Mouse (Mus musculus) forebrain, embryonic 11.5 days (tissue): Measurements from ENCODE around the gene Paics. TPM values are rescaled to one million over a fixed set of nuclear protein-coding genes. Genes with fewer than 3 reads are reported as not detected.
"Not testable (repeated sequence)": the region's sequence is repeated elsewhere in the genome, so short reads cannot be mapped to it uniquely, and the experiment has no call there.

Source experiments
- ATAC-seq: fragments of 200-750 bp; cut with Nextera tagmentation; replicated peaks from 2 replicates; pipeline ENCODE4 v1.8.0; 2017; ENCODE audit warnings: moderate TSS enrichment; ENCODE audit not compliant: low FRiP score
- DNase-seq: peaks from one replicate; pipeline ENCODE4 v3.0.0-alpha.2; 2017; ENCODE audit warnings: low spot score
- H3K27ac ChIP-seq: fragments of 300-500 bp; sonication (generic); 2 replicates; pipeline ENCODE4 v1.5.1; 2014; ENCODE audit warnings: low read depth, low read length
- H3K27me3 ChIP-seq: fragments of 300-500 bp; sonication (generic); 2 replicates; pipeline ENCODE4 v1.6.1; 2014; ENCODE audit warnings: mild to moderate bottlenecking, low read length, mixed read lengths; ENCODE audit not compliant: control insufficient read depth, insufficient read depth
- H3K36me3 ChIP-seq: fragments of 300-500 bp; sonication (generic); 2 replicates; pipeline ENCODE4 v1.6.1; 2014; ENCODE audit warnings: mild to moderate bottlenecking, low read length, moderate library complexity, mixed read lengths; ENCODE audit not compliant: control insufficient read depth, insufficient read depth
- H3K4me1 ChIP-seq: fragments of 300-500 bp; sonication (generic); replicated peaks from 2 replicates; pipeline ENCODE4 v1.6.1; 2014; ENCODE audit warnings: low read length, mixed read lengths; ENCODE audit not compliant: control insufficient read depth, insufficient read depth
- H3K4me2 ChIP-seq: fragments of 300-500 bp; sonication (generic); 2 replicates; pipeline ENCODE4 v1.6.1; 2014; ENCODE audit warnings: low read depth, mild to moderate bottlenecking, low read length, moderate library complexity, mixed read lengths; ENCODE audit not compliant: severe bottlenecking
- H3K4me3 ChIP-seq: fragments of 300-500 bp; sonication (generic); 2 replicates; pipeline ENCODE4 v1.5.1; 2014; ENCODE audit warnings: low read depth, low read length
- H3K9ac ChIP-seq: fragments of 300-500 bp; sonication (generic); 2 replicates; pipeline ENCODE4 v1.6.1; 2014; ENCODE audit warnings: low read length
- H3K9me3 ChIP-seq: fragments of 300-500 bp; sonication (generic); 2 replicates; pipeline ENCODE4 v1.6.1; 2016; ENCODE audit warnings: low read length, mixed read lengths; ENCODE audit not compliant: control insufficient read depth
- WGBS: fragments of 180-500 bp; shearing (Covaris S2); extraction: QIAGEN DNeasy Blood & Tissue Kit; methylation state at CpG from one replicate; pipeline ENCODE4 v1.1.7; 2014; 5-methylcytosine and 5-hydroxymethylcytosine counted together
- polyA plus RNA-seq: library from polyadenylated mRNA; unstranded; fragments of >200 nt; fragmentation: Nextera tagmentation; extraction: Ambion mirVana; gene quantifications from 2 replicates; pipeline ENCODE4 v1.2.1, GENCODE M21; 2014

Gene Paics
- polyA plus RNA-seq, 1 experiment from 2014 or later = 462 TPM

DNA sequence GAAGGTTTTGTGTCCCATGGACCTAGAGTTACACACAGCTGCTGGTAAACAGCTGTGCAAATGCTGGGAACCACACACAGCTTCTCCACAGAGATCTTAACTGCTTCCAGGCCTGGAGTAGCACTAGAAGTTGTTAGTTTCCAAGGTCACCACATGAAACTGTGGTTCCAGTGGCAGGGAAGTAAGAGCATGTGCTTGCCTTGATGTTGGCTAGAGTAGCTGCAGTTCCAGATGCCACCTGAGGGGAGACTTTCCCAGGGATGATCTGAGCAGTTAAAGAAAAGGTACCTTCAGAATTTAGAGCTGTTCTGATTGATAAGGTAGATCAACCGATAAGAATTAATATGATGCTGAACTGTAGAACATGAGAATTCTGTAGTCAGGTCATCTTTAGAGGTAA lies 6.8 kb downstream of the Paics start:
- Histone ChIP-seq H3K9ac (no peak overlapping the region), H3K36me3 (peaks cover 26% of the 10 kb centered on the region), H3K4me1 (no peaks in the 10 kb centered on the region), H3K4me2 (no peak overlapping the region), H3K4me3 (no peak overlapping the region), H3K27ac (no peak overlapping the region), H3K27me3 (no peaks in the 10 kb centered on the region), H3K9me3 (no peaks in the 10 kb centered on the region)
- DNase-seq = no peak
- ATAC-seq = no peak
- 88% methylated on average over 1 of the region's 1 CpGs for WGBS

GRCm38 (mm10) chr5:76959587-76959986 lies 8.5 kb downstream of the Paics start:
- peaks cover 26% of the 10 kb centered on the region for H3K36me3 ChIP-seq
- no peaks in the 10 kb centered on the region for H3K27me3 ChIP-seq
- 86% methylated on average over 5 of the region's 5 CpGs for WGBS
- H3K9ac ChIP-seq = no peak overlapping the region
- DNase-seq (no peak), ATAC-seq (no peak)
- no peaks in the 10 kb centered on the region for H3K4me1 ChIP-seq
- H3K4me3 ChIP-seq = no peak overlapping the region
- no peak overlapping the region for H3K4me2 ChIP-seq
- H3K9me3 ChIP-seq = no peaks in the 10 kb centered on the region
- no peak overlapping the region for H3K27ac ChIP-seq

DNA sequence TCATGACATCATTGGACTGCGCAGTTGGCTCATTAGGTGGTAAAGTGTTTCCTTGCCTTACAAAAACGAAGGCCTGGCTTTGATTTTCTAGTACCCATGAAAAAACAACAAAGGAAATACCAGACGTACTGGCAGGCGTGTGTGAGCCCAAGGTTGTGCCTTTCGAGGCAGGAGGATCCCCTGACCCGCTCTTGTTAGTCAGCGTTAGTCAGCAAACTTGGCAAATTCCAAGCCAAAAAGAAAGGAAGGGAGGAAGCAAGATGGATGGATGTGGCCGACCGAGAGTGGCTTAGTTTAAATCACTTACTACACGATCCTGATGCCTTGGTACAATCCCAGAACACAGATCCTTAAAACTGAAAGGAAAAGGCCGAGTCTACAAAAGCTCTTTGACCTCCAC lies 11.4 kb downstream of the Paics start:
- 83% methylated on average over 11 of the region's 11 CpGs for WGBS
- H3K4me3 ChIP-seq = no peak overlapping the region

DNA sequence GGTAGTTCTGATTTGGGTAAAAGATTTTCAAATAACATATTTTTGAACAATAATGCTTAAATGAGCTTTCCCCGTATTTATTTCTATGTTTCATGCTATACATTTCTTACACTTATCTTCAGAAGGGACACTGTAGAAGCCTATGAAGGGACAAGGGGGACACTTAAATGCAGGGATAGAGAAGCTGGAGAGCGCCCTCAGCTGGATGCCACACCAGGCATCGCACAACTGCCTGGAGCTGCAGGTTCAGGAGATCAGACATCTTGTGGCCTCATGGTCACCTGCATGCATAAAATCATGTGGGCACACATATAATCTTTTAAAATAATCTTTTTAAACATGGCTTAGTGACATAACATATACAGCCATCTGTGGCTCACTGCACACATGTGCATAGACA lies 13.5 kb downstream of the Paics start:
- Histone ChIP-seq H3K9ac (no peak overlapping the region), H3K4me1 (no peaks in the 10 kb centered on the region), H3K4me3 (no peak overlapping the region), H3K27me3 (no peaks in the 10 kb centered on the region), H3K9me3 (no peaks in the 10 kb centered on the region), H3K36me3 (peaks cover 16% of the 10 kb centered on the region; the same call in 1 of the 2 replicates), H3K4me2 (no peak overlapping the region), H3K27ac (no peak overlapping the region)
- WGBS = 89% methylated on average over 3 of the region's 3 CpGs
- no peak for DNase-seq
- no peak for ATAC-seq

More for the DNA sequence above, 11.4 kb downstream of the Paics start:
- Histone ChIP-seq H3K4me2 (no peak overlapping the region), H3K4me1 (no peaks in the 10 kb centered on the region), H3K9me3 (no peaks in the 10 kb centered on the region), H3K36me3 (peaks cover 19% of the 10 kb centered on the region; the same call in 1 of the 2 replicates), H3K9ac (no peak overlapping the region), H3K27me3 (no peaks in the 10 kb centered on the region), H3K27ac (no peak overlapping the region)
- no peak for DNase-seq
- no peak for ATAC-seq

- no peak overlapping the region for H3K9ac ChIP-seq
- H3K4me1 ChIP-seq = peaks cover 4% of the 10 kb centered on the region; the same call in 1 of the 2 replicates
- ATAC-seq = no peak
- H3K27me3 ChIP-seq = no peaks in the 10 kb centered on the region
- H3K36me3 ChIP-seq = peaks cover 8% of the 10 kb centered on the region; the same call in 1 of the 2 replicates
- H3K9me3 ChIP-seq = no peaks in the 10 kb centered on the region
- no peak overlapping the region for H3K4me3 ChIP-seq
- no peak for DNase-seq
- WGBS = 83% methylated on average over 5 of the region's 5 CpGs
- H3K4me2 ChIP-seq = no peak overlapping the region
- no peak overlapping the region for H3K27ac ChIP-seq
These were observed 18.1 kb downstream of the Paics start for GRCm38 (mm10) chr5:76969250-76969649.

- H3K4me1 ChIP-seq, H3K27ac ChIP-seq, H3K36me3 ChIP-seq, H3K4me3 ChIP-seq, H3K27me3 ChIP-seq, H3K9me3 ChIP-seq, H3K9ac ChIP-seq, H3K4me2 ChIP-seq, ATAC-seq, DNase-seq: not testable (repeated sequence)
- 88% methylated on average over 1 of the region's 1 CpGs for WGBS
These were observed 20.0 kb downstream of the Paics start for GRCm38 (mm10) chr5:76971115-76971514.

- Histone ChIP-seq H3K36me3 (no peaks in the 10 kb centered on the region; the same call in 1 of the 2 replicates), H3K4me3 (peak overlapping the region; percentile 94; the same call in 1 of the 2 replicates), H3K9me3 (no peaks in the 10 kb centered on the region), H3K4me1 (peaks cover 8% of the 10 kb centered on the region; the same call in 1 of the 2 replicates), H3K27ac (no peak overlapping the region), H3K9ac (no peak overlapping the region; the same call in 1 of the 2 replicates), H3K27me3 (no peaks in the 10 kb centered on the region), H3K4me2 (peak overlapping the region; percentile 78)
- DNase-seq (no peak), ATAC-seq (no peak)
- WGBS = 65% methylated on average over 3 of the region's 3 CpGs
These were observed 22.4 kb downstream of the Paics start for GRCm38 (mm10) chr5:76973488-76973887.

DNA sequence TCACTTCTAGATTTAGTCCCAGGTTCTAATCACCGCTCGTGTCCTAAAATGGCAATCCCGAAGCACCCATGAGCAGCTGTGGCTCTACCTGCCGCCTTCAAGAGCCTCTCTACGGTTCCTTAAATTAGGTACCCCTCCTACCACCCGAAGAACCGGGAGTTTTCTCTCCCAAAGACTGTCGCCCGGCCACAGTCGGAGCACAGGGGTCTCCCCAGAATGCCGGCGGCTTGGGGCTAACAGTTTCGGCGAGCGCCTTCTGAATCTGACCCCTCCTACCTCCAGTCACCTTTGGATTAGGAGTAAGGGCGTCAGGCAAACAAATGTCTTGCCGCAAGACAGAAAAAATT lies 23.1 kb downstream of the Paics start:
- Histone ChIP-seq H3K4me2 (peak overlapping the region; percentile 78), H3K4me3 (peak overlapping the region; percentile 94), H3K9me3 (no peaks in the 10 kb centered on the region), H3K4me1 (peaks cover 8% of the 10 kb centered on the region; the same call in 1 of the 2 replicates), H3K27ac (no peak overlapping the region), H3K36me3 (no peaks in the 10 kb centered on the region; the same call in 1 of the 2 replicates), H3K9ac (peak overlapping the region; percentile 84), H3K27me3 (no peaks in the 10 kb centered on the region)
- DNase-seq (no peak), ATAC-seq (peak; percentile 55)
- 3% methylated on average over 17 of the region's 17 CpGs for WGBS

DNA sequence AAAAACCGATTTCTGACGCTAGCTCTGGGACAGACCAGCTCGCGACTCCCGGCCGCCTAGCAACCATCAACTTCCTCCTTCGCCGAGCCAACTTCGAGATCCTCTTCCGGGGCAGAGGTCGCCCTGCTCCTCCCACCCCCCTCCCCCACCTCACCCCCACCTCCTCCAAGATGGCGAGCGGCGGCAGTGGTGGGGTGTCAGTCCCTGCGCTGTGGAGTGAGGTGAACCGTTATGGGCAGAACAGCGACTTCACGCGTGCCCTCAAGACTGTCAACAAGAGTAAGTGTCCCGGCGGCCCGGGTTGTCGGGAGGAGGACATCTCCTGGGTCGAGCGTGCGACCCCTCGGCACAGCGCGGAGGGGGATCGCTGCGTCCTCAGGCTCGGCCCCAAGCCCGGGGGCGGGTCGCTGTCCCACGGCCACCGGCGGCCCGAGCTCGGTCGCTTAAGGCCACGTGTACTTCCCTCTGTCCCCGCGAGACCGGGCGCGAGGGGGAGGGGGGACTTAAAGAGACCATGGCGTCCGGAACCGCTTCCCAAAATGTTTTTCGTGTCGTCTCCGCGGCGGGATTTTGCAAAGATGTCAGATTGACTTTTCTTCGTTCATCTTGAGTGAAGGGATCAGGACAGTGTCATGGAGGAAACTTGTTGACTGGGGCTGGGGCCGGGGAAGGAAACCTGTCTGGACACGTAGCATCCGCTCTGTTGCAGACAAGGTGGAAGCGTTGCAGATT lies 23.6 kb downstream of the Paics start, which contains the start of gene Srp72:
TSS of gene Srp72 (plus strand) at position 130 of the 732 bp plus-strand sequence.
- Histone ChIP-seq H3K4me2 (peak within 1 kb of the TSS; percentile 78), H3K9me3 (no peaks in the 10 kb centered on the region), H3K4me1 (peaks cover 8% of the 10 kb centered on the region; the same call in 1 of the 2 replicates), H3K9ac (peak within 1 kb of the TSS; percentile 84), H3K27ac (peak within 1 kb of the TSS; percentile 68), H3K36me3 (no peaks in the 10 kb centered on the region; the same call in 1 of the 2 replicates), H3K4me3 (peak within 1 kb of the TSS; percentile 94), H3K27me3 (no peaks in the 10 kb centered on the region)
- under 1% methylated on average over 60 of the region's 60 CpGs for WGBS
- DNase-seq (peak; percentile 95), ATAC-seq (peak; percentile 96)
